Mouse (Mus musculus): Measurements from ENCODE around the gene Cdk5rap3. TPM values are rescaled to one million over a fixed set of nuclear protein-coding genes. Genes with fewer than 3 reads are reported as not detected.

The Cdk5rap3 gene
- total RNA-seq (2022): 10 to 100 TPM; 40.6 to 44.6 (median 41.9) TPM

GRCm38 (mm10) chr11:96916044-96916884, at the start of gene Cdk5rap3:
TSS of gene Cdk5rap3 (minus strand) at chr11:96916496.
- peak; percentile 97 to 98 for DNase-seq (ENCODE audit: low spot score in 2 of 2)

DNA sequence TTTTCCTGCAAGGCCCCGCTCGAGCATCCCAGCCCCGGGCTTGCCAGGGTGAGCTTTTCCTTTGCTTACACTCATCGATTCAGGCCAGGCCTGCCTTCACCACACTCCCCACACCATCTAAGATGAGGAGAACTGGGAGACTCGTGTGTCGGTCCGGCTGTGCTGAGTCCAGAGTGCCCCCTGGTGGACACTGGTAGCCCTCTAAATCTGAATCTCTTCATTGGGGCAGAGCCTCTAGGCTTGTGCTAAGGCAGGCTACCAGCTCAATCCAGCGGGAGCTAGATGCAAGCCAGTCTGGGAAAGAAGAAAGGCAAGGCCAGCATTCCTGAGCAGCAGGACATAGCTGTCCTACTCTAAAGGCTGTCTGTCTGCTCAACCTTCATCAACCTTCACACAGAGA, 47.3 kb upstream of the Cdk5rap3 start:
- peak; percentile 57 to 80 for DNase-seq (ENCODE audit: low spot score in 2 of 2)

- no peak for DNase-seq (ENCODE audit: low spot score in 2 of 2)
These were observed 40.9 kb upstream of the Cdk5rap3 start for GRCm38 (mm10) chr11:96957061-96957805.

GRCm38 (mm10) chr11:96956009-96956724, 39.9 kb upstream of the Cdk5rap3 start:
- DNase-seq (ENCODE audit: low spot score in 2 of 2): no peak

DNA sequence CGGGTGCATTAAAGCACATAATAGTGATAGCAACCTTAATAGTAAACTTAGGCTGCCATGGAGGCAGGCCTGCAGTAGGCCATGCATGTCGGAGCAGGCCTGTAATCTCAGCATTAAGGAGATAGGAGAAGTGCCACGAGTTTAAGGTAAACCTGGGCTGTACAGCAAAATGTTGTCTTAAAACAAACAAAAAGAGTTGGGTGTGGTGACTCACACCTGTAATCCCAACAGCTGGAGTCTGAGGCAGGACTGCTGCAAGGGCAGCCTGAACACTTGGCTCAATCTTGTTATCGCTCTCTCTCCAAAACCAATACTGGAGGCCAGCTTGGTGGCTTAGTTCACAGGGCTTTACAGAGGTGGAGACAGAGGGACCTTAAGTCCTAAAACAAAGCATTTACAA, 38.8 kb upstream of the Cdk5rap3 start:
- no peak for DNase-seq (ENCODE audit: low spot score in 2 of 2)

GRCm38 (mm10) chr11:96952896-96953295, 36.6 kb upstream of the Cdk5rap3 start:
- DNase-seq (ENCODE audit: low spot score in 2 of 2): no peak

DNA sequence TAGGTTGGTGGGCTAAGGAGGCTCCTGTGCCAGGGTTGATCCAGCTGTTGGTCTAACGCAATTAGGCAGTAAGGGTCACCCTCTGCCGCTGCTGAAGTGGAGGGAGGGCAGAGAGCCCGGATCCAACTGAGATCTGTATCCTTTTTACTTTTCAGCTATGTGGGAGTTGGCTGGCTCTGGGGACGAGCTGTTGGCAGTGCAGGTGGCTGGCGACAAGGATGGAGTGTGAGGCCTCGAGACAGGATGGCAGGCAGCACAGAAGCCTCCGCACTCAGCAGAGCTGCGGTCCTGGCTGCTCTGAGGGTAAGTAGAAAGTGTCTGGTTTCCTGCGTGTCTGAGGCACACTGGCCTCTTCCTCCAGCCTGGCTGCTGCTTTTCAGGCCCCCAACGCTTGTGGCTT, 36.1 kb upstream of the Cdk5rap3 start:
- DNase-seq (ENCODE audit: low spot score in 2 of 2): no peak

GRCm38 (mm10) chr11:96950767-96951166, 34.5 kb upstream of the Cdk5rap3 start:
- no peak for DNase-seq (ENCODE audit: low spot score in 2 of 2)

DNA sequence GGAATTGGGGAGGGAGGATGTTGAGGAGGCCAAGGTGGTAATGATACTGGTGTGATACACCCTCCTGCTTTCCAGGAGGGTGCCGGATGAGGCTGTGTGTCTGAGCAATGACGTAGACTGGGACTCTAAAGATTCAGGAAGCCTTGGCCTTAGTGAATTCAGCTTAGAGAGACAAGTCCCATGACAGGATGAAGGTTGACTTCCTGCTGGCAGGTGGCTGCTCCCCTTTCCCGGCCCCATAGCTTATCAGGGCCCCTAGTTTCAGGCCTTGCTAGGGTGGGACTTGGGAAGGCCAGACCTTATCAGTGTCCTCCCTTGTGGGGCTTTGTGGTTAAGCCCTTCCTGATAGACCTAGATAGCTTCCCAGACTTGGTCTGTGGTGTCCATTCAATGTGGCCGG, 31.6 kb upstream of the Cdk5rap3 start:
- DNase-seq (ENCODE audit: low spot score in 2 of 2): no peak

GRCm38 (mm10) chr11:96946498-96946897, 30.2 kb upstream of the Cdk5rap3 start:
- no peak for DNase-seq (ENCODE audit: low spot score in 2 of 2)

- no peak for DNase-seq (ENCODE audit: low spot score in 2 of 2)
These were observed 28.7 kb upstream of the Cdk5rap3 start for GRCm38 (mm10) chr11:96944844-96945580.

DNA sequence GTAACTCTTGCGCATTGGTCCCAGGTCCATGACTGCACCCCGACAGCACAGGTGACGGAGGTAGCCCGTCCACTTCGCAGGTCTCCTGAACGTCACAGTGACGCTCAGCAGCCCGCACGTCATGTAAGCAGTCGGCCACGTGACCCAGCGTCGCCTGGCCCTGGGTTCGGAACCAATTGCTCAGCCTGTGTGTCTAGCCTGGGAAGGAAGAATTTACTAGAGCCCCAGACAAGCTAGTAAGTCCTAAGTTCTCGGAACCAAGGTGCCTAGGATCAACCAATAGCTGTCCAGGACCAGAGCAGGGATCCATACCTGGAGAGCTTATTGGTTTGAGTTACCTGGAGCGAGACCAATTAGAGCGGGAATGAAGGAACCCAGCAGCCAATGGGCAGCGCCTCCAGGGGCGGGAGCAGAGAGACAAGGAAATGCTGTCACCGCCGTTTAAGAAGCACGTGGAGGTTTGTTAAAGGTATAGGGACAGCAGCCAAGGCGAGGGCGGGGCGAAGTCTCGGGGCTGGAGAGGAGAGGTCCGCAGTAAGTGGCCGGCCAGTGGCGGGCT, 27.5 kb upstream of the Cdk5rap3 start, which contains the start of gene Pnpo:
Pnpo (minus strand) TSS at position 241 of the 559 bp plus-strand sequence.
- peak; percentile 71 to 95 for DNase-seq (ENCODE audit: low spot score in 2 of 2)

DNA sequence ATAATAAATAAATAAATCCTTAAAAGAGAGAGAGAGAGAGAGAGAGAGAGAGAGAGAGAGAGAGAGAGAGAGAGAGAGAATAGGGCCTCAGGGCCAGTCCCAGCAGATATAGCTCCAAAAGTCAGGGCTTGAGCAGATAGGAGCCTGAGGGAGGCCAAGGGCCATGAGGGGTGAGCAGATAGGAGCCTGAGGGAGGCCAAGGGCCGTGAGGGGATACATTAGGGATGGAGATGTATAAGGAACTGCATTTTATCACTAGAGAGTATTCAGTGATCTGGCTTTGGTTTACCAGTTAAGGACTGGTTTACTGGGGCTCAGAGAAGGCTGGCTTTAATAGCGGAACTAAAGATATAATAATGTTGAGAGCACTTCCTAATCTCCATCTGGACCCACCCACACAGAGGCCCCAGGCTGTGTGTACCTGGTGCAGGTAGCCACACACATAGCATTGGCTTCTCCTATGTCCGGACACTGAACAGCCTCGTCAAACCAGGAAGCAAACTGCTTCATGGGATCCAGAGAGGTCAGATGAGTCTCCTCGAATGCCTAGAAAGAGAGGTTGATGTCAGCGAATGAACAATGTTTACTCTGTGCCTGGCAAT, 25.8 kb upstream of the Cdk5rap3 start:
- no peak for DNase-seq (ENCODE audit: low spot score in 2 of 2)

DNA sequence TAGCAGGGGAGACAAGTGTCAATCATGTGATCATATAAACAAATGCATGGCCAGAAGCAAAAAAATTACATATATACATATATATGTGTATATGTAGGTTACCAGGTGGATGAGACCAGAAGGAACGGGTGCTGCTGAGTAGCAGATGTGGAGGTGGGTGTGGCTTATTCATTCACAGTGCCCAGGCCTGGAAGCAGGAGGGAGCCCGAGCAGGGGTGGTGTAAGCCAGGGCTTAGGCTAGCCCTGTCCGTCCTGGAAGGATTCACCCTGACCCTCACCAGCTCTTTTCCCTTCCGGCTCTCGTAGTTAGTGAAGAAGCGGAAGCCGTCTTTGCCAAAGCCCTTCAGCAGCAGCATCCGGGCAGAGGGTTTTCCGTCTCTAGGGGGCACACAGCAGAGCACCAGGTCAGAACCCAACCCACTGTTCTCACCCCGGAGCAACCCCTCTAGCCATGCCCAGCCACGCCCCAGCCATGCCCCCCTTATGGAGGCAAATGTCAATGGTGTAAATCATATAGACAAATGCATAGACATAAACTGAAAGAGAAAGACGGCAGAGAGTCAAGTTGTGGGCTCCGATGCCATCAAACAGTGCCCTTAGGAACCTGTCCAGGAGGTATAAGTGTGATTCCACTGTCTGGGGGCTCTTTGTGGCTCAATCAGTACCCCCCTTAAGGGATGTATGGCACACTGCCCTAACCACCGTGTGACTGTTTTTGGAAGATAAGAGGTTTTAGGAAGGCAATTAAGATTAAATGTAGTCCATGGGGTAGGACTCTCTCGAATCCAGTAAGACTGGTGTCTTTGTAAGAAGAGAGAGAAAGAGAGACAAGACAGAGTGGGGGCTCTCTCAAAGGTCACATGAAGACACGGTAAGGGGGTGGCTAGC, 24.5 kb upstream of the Cdk5rap3 start:
- DNase-seq (ENCODE audit: low spot score in 2 of 2): no peak

- DNase-seq (ENCODE audit: low spot score in 2 of 2): no peak
These were observed 22.1 kb upstream of the Cdk5rap3 start for GRCm38 (mm10) chr11:96938426-96938800.

DNA sequence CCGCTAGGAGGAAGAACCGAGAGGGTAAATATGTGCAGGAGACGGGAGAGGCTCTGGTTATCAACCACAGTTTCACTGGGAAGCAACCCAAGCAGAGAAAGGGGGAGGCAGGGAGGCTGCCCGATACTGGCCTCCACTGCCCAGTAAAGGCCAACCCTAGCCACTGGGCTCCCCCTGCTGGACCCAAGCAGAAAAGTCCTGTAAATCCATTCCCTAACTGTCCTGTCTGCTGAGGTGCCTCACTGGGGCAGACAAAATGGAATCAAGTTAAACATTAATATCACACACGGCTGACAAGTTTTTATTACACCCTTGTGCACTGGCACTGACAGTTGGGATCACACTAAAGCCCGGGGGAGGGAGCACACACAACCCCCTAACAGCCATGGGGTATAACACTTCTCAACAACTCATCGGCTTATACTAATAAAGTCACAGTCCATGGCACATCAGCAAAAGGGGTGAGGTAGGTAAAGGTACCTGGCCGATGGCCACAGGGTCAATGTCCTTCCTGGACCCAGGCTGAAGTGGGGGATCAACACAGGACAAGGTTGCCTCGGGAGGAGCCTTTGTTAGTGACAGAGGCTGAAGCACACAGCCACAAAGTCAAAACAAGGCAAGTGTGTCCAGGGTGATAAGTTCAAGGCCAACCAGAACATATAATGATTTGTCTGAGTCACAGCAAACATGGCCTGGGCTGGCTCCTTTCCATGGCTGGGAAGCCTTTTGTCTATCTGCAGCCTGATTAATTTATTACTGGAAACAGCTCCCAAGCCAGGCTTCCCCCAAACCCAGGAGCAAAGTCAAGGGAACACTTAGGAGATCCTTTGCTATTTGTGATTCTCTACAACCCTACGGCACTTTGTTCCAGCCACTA, 21.5 kb upstream of the Cdk5rap3 start:
- DNase-seq (ENCODE audit: low spot score in 2 of 2): no peak

DNA sequence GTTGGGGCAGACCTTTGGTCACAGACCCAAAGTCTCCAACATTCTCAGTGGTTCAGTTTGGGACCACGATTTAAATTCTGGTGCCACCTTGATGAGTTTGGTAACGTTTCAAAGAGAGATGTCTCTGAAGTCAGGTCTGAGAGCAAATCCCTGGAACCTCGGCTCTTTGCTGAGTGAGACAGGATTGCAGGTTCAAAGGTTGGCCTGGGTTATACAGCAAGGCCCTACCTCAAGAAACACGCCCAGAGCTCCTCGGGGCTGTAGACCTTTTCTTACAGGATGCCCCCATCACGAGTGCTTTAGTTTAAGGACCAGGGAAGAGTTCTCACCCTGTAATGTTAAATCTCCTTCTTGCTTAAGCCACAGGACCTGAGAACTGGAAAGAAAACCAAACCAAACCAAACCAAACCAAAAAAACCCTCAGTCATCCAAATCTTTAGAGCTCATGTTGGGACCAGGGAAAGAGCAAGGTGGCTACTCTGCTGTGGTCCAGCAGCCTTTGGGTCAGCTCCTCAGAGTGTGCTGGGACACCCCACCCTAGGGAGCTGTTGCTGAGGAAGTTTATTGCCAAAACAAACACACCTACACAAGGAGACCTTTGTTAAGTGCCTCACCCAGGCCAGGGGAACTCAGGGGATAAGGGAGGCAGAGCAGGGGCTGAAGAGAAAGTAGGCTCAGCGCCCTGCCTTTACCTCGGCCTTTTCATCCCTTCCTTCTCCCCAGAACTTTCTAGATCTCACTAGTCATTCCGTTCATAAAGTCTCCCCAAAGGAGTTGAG, 19.8 kb upstream of the Cdk5rap3 start:
- no peak for DNase-seq (ENCODE audit: low spot score in 2 of 2)

GRCm38 (mm10) chr11:96934921-96935356, 18.6 kb upstream of the Cdk5rap3 start:
- peak in 1 of 2 experiments; percentile 50 for DNase-seq (ENCODE audit: low spot score in 2 of 2)

All from left cerebral cortex, adult 8-10 months (tissue).